31 mouse cellular contexts compared by ENCODE assay signal in genomic region chrX:136007199-136007843, GRCm38 (mm10). TPM values are rescaled to one million over a fixed set of nuclear protein-coding genes. Genes with fewer than 3 reads are reported as not detected.
A peak's percentile ranks its signal among the peaks of the same experiment; 100 is the strongest.
DNase-seq lines count a peak whose midpoint lies in the region; ATAC-seq lines count a peak whose summit lies in the region.
"Had no signal": no experiment of that assay in that cellular context is flagged by ENCODE, and none has a peak within 500 bp of the region (broad histone marks: within the 10 kb centered on the region; RNA-seq: fewer than 3 reads in every experiment).

No protein-coding gene starts in this region.

- H3K9me3 ChIP-seq in hindbrain, embryonic 12.5 days (replicated peaks): no peaks in the 10 kb centered on the region
- no peaks in the 10 kb centered on the region for H3K9me3 ChIP-seq in hindbrain, embryonic 11.5 days (ENCODE audit: control insufficient read depth, low read length)
- H3K9me3 ChIP-seq in neural tube, embryonic 11.5 days (ENCODE audit: control insufficient read depth, low read length): no peaks in the 10 kb centered on the region
- H3K9me3 ChIP-seq: forebrain, embryonic 15.5 days; heart, embryonic 12.5 days; liver, embryonic 12.5 days; megakaryocyte, embryonic 14.5 days had no signal

- DNase-seq in hindbrain, embryonic 11.5 days (ENCODE audit: low spot score): no peak
- DNase-seq in neural tube, embryonic 11.5 days (ENCODE audit: low spot score): no peak
- no peak for DNase-seq in neural tube, embryonic 10.5 days (ENCODE audit: extremely low spot score, low spot score)
- DNase-seq in mesoderm, embryonic 11.5 days (ENCODE audit: low read depth, low spot score): peak; percentile 6
- DNase-seq in thymus, postnatal 10 days (ENCODE audit: low spot score in 2 of 2): no peak
- DNase-seq: adrenal gland, postnatal 14 days; cerebellum, adult 11-12 months; cerebellum, adult 9-11 months; heart, adult 2 months; heart, postnatal 4 days; kidney, adult 9 months; kidney, postnatal 10 days; layer of hippocampus, postnatal 36 days; left cerebral cortex, postnatal 4 days; liver, postnatal 0 days; lung, postnatal 4 days; right cerebral cortex, postnatal 4 days; thymus, adult 2 months; thymus, postnatal 4 days had no signal

- 0 out of 2 replicates have a peak, but pooled peaks have one; percentile 50 for ATAC-seq in hindbrain, embryonic 12.5 days (ENCODE audit: low FRiP score)
- no peak; the same call in 1 of the 2 replicates for ATAC-seq in hindbrain, embryonic 11.5 days (ENCODE audit: low FRiP score)
- ATAC-seq in neural tube, embryonic 11.5 days (ENCODE audit: insufficient read depth, low FRiP score, low TSS enrichment): peak; percentile 75
- no peak for ATAC-seq in cerebellum, adult (ENCODE audit: insufficient number of reproducible peaks, low FRiP score, low TSS enrichment)
- ATAC-seq: forebrain, embryonic 15.5 days; hindbrain, embryonic 16.5 days; intestine, embryonic 16.5 days; liver, embryonic 12.5 days; liver, postnatal 0 days; lung, postnatal 0 days; Patski had no signal

- 33% methylated on average over 4 of the region's 5 CpGs for whole genome bisulfite sequencing in hindbrain, embryonic 12.5 days
- 42% methylated on average over 4 of the region's 5 CpGs for WGBS in hindbrain, embryonic 11.5 days
- 46% methylated on average over 4 of the region's 5 CpGs for WGBS in neural tube, embryonic 11.5 days

- no peak overlapping the region for H3K4me2 ChIP-seq in hindbrain, embryonic 12.5 days (replicated peaks)
- no peak overlapping the region for H3K4me2 ChIP-seq in hindbrain, embryonic 11.5 days (replicated peaks; ENCODE audit: low read depth, low read length)
- no peak overlapping the region for H3K4me2 ChIP-seq in neural tube, embryonic 11.5 days (ENCODE audit: low read depth)
- H3K4me2 ChIP-seq: forebrain, embryonic 15.5 days; heart, embryonic 12.5 days; liver, embryonic 12.5 days had no signal

- peaks cover 7% of the 10 kb centered on the region; the same call in 1 of the 2 replicates for H3K27me3 ChIP-seq in hindbrain, embryonic 12.5 days
- H3K27me3 ChIP-seq in hindbrain, embryonic 11.5 days (ENCODE audit: control insufficient read depth, insufficient read depth, low read length): no peaks in the 10 kb centered on the region
- H3K27me3 ChIP-seq in neural tube, embryonic 11.5 days (ENCODE audit: control insufficient read depth, insufficient read depth, low read length): no peaks in the 10 kb centered on the region
- H3K27me3 ChIP-seq: forebrain, embryonic 15.5 days; liver, embryonic 12.5 days had no signal

- no peak overlapping the region for H3K4me3 ChIP-seq in hindbrain, embryonic 12.5 days
- no peak overlapping the region for H3K4me3 ChIP-seq in hindbrain, embryonic 11.5 days (ENCODE audit: low read depth, low read length)
- H3K4me3 ChIP-seq in neural tube, embryonic 11.5 days (ENCODE audit: low read depth, low read length): no peak overlapping the region
- H3K4me3 ChIP-seq: forebrain, embryonic 15.5 days; heart, adult 2 months; heart, embryonic 12.5 days; liver, embryonic 12.5 days; megakaryocyte, embryonic 14.5 days; myocyte had no signal

- no peak overlapping the region for H3K27ac ChIP-seq in hindbrain, embryonic 12.5 days
- no peak overlapping the region for H3K27ac ChIP-seq in hindbrain, embryonic 11.5 days (ENCODE audit: low read depth, low read length)
- H3K27ac ChIP-seq in neural tube, embryonic 11.5 days (ENCODE audit: low read depth, low read length): no peak overlapping the region
- H3K27ac ChIP-seq: forebrain, embryonic 15.5 days; heart, adult 2 months; liver, embryonic 12.5 days; stomach, postnatal 0 days had no signal

- H3K4me1 ChIP-seq in hindbrain, embryonic 12.5 days: no peaks in the 10 kb centered on the region
- H3K4me1 ChIP-seq in hindbrain, embryonic 11.5 days (replicated peaks; ENCODE audit: control insufficient read depth, insufficient read depth, low read length): no peaks in the 10 kb centered on the region
- H3K4me1 ChIP-seq in neural tube, embryonic 11.5 days (ENCODE audit: control insufficient read depth, insufficient read depth, low read length): no peaks in the 10 kb centered on the region
- H3K4me1 ChIP-seq: forebrain, embryonic 15.5 days; heart, embryonic 12.5 days; liver, embryonic 12.5 days; megakaryocyte, embryonic 14.5 days had no signal

- no peaks in the 10 kb centered on the region for H3K36me3 ChIP-seq in hindbrain, embryonic 12.5 days
- H3K36me3 ChIP-seq in hindbrain, embryonic 11.5 days (ENCODE audit: control insufficient read depth, insufficient read depth, low read length): no peaks in the 10 kb centered on the region
- no peaks in the 10 kb centered on the region for H3K36me3 ChIP-seq in neural tube, embryonic 11.5 days (ENCODE audit: control insufficient read depth, insufficient read depth, low read length)
- H3K36me3 ChIP-seq: forebrain, embryonic 15.5 days; heart, embryonic 12.5 days; liver, embryonic 12.5 days had no signal

- no peak overlapping the region for H3K9ac ChIP-seq in hindbrain, embryonic 12.5 days
- H3K9ac ChIP-seq in hindbrain, embryonic 11.5 days (ENCODE audit: low read depth, low read length): no peak overlapping the region
- H3K9ac ChIP-seq in neural tube, embryonic 11.5 days (ENCODE audit: low read length): no peak overlapping the region
- H3K9ac ChIP-seq: forebrain, embryonic 15.5 days; heart, embryonic 12.5 days; liver, embryonic 12.5 days; liver, postnatal 0 days had no signal

RNA-seq across cellular contexts. Expression of gene Arxes2, which starts 13.7 kb away (rescaled TPM):
- 144 and 146 TPM in 2 replicates for polyA plus RNA-seq in hindbrain, embryonic 12.5 days (2016; fragmentation: Nextera tagmentation; extraction: Ambion mirVana)
- polyA plus RNA-seq in hindbrain, embryonic 11.5 days (2014; fragmentation: Nextera tagmentation; extraction: Ambion mirVana): 125 and 140 TPM in 2 replicates
- polyA plus RNA-seq in neural tube, embryonic 11.5 days (2014; fragmentation: Nextera tagmentation; extraction: Ambion mirVana): 109 and 123 TPM in 2 replicates

RNA-seq across cellular contexts. Expression of gene Arxes1, which starts 25.8 kb away (rescaled TPM):
- polyA plus RNA-seq in hindbrain, embryonic 12.5 days (2016; fragmentation: Nextera tagmentation; extraction: Ambion mirVana): 55.4 and 61.5 TPM in 2 replicates
- 44.0 and 53.1 TPM in 2 replicates for polyA plus RNA-seq in hindbrain, embryonic 11.5 days (2014; fragmentation: Nextera tagmentation; extraction: Ambion mirVana)
- polyA plus RNA-seq in neural tube, embryonic 11.5 days (2014; fragmentation: Nextera tagmentation; extraction: Ambion mirVana): 42.7 and 44.7 TPM in 2 replicates
- polyA plus RNA-seq: myocyte had no signal

Comparison
In these comparisons a context has a peak if more than half of its experiments do, and no peak if none do; other contexts are left out.
1. ATAC-seq: peak in hindbrain, embryonic 12.5 days (single experiment) and neural tube, embryonic 11.5 days (single experiment); none in hindbrain, embryonic 11.5 days (single experiment) and cerebellum, adult (single experiment).